Mouse (Mus musculus) spleen, adult 12 weeks (tissue): Measurements from ENCODE around the gene Rnf133.

Experiments
- DNase-seq: peaks from one replicate; pipeline ENCODE4 v3.0.0; 2022; ENCODE audit warnings: low spot score

The Rnf133 gene

DNA sequence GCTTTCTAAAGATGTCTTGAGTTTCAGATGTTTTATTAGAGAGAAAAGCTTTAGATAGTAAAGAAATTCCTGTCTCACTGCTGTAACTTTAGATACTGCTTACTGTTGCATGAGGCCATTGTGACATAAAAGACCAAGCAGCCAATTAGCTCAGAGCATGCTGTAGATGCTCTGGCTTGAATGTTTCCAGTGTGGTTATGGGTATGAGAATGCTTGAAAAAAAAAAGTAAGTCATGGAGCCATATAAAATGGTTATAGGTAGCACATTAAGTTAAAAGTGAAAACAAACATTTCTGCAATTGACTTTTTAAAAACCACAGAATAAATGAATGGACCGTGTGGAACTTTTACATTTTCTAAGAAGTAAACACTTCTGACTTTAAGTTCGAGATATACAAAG, at the start of gene Rnf133:
Gene Rnf133 (minus strand): TSS at position 101 of the 400 bp plus-strand sequence.
- DNase-seq = no peak

- DNase-seq = no peak
These were observed 28.1 kb upstream of the Rnf133 start for GRCm38 (mm10) chr6:23678172-23678571.

GRCm38 (mm10) chr6:23655036-23655435, 4.9 kb upstream of the Rnf133 start, which contains the start of gene Rnf148:
Gene Rnf148, minus strand, starts transcription at chr6:23655136.
- no peak for DNase-seq

DNA sequence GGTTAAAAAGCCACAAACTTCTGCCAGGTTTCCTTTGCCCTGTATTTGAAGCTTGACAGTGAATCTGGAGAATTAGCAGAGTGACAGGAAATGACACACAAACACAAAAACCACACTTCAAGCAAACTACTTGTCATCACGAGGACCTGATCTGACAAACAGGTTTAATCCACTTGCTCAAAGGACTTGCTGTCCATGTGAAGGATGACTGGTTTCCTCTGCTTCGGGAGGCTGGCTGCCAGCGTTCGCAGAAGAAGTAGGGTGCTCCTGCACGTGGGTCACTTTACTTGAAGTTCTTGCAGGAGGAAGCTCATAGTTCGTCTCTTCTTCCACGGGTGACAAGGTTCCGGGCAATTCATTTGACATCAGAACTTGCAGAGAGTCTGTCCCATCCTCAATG, 1.4 kb downstream of the Rnf133 start:
- no peak for DNase-seq

DNA sequence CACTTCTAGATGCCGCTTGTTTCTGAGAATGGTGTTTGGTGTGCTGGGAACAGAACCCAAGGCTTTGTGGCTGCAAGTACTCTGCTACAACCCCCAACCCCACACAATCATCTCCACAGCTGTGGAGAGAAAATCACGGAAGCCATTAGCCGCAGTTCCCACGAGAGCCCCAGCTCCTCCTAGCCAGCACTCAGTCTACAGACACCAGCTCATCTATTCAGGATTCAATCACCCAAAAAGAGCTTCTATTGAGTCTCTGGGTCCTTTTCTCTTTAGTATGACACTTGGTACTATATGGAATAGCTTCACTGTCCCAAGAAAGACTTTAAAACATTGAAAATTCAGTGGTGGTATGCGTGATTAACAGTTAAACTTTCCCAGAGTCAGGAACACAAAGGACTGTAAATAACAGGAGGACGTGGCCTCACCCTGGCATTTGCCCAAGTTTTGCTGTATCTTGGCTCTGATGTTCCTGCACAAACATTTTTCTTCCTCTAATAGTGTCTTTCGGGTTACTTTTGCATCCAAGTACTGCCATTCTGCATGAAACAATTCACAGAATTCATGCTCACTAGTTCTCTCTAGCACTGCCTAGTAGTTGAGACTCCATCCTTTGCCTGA, 2.4 kb downstream of the Rnf133 start:
- no peak for DNase-seq

DNA sequence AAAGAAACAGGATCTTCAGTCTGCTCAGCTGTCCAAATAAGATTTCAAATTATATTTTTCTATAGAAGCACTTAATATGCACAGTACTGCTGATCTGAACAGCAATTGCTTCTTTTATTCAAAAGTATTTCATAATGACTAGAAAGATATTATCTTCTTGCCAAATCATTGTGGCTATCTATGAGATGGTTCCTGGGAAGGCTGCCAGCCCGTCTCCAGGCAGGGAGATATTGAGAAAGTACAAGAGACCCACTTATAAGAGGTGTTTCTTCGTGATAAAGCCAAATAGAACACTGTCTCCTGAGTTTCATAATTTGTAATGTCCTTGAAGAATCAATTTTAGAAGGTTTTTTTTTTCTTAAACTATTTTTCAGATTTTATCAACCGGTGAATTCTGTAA, 13.0 kb downstream of the Rnf133 start:
- no peak for DNase-seq

DNA sequence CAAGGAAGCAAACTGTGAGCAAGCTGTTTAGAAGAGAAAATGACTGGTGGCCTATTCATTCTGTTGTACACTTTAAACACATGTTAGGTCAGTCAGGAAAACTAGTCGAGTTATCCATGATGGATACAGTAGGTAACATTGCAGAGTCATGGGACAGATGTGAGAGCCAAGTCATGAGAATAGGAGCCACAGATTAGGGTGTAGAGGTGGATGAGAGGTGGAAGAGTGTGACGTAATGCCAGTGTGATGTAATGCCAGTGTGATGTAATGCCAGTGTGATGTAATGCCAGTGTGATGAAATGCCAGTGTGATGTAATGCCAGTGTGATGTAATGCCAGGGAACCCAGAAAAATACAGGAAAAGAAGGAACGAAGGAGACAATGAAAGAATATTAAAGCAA, 14.9 kb downstream of the Rnf133 start:
- DNase-seq = no peak

GRCm38 (mm10) chr6:23634016-23634415, 16.1 kb downstream of the Rnf133 start:
- no peak for DNase-seq

GRCm38 (mm10) chr6:23630465-23630864, 19.6 kb downstream of the Rnf133 start:
- DNase-seq = no peak
